Mouse (Mus musculus): ENCODE measurements around the gene Dop1b. TPM values are rescaled to one million over a fixed set of nuclear protein-coding genes. Genes with fewer than 3 reads are reported as not detected.
A peak's percentile ranks its signal among the peaks of the same experiment; 100 is the strongest.

The Dop1b gene
- polyA plus RNA-seq, 1 experiment from 2014 or later, result 17.2 TPM

DNA sequence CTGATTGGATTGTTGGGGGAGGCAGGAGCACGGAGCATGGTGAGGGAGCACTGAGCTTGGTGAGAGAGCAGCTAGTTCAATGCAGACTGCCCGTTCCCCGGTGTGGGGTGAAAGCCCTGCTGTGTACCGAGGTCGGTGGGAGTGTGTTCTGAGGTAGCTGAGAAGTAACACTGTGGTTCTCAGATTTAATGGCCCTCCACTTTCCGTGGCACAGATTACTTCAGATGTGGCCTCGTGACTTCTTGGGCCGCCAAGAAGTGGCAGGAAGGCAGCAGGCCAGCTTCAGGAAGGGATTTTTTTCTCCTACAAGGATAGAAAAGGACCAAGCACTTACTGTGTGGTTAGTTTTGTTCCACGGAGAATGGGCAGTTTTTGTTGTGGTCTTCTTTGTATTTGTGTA lies 17.0 kb downstream of the Dop1b start:
- 73% methylated on average over 9 of the region's 9 CpGs for WGBS

DNA sequence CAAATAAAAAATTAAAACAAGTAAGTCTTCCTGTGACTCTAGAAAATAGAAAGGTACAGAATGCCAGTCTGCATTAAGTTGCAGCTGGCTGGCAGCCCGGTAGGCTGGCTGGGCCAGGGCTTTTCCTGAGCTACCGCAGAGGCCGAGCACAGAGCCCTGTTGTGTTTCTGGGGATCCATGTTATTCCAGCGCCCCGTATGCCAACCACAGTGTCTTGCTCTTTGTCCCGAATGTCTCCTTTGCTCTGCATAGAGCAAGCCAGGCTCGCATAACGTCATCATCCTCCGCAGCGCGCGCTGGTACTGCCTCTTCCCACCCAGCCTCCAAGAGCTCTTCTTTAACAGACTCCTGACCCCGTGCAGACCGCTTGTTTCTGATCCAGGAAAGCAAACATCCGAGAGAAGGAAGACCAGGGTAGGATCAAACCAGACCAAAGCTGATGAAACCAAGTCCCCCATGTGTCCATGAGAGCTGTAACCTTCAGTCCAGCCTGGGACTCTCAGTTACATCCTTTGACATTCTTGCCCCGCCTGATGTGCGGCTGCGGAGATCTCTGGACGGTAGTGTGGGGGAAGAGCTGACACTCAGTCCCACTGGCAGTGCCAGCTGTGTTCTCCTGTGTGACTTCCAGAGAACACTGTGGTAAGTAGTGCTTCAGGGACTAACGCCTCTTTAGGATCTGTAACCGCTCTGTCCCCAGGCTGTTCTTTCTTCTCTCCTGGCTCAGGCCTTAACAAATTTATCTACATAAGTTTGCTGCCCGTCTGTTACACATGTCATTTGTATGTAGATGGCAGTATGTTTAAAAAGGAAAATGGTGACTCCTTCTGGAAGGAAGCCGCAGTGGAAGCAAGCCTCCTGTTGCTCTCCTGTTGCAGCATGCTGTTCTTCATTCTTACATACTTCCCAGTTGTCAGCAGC lies 18.4 kb downstream of the Dop1b start:
- TF ChIP-seq CTCF (IDR thresholded peaks at IDR 0.05; ENCODE audit: low read depth), result no peak
- peaks cover 13% of the 10 kb centered on the region; the same call in 1 of the 2 replicates for H3K36me3 ChIP-seq (ENCODE audit: control insufficient read depth, insufficient read depth)
- no peak overlapping the region for H3K4me3 ChIP-seq (ENCODE audit: low read depth, low read length)
- H3K27ac ChIP-seq (ENCODE audit: low read depth, low read length), result peak overlapping the region; percentile 50; the same call in 1 of the 2 replicates
- H3K9me3 ChIP-seq (ENCODE audit: control insufficient read depth), result no peaks in the 10 kb centered on the region
- no peak overlapping the region for H3K9ac ChIP-seq (ENCODE audit: low read depth, low read length)
- H3K27me3 ChIP-seq (replicated peaks; ENCODE audit: control insufficient read depth, insufficient read depth, low read length), result no peaks in the 10 kb centered on the region
- ATAC-seq, result no peak
- 78% methylated on average over 23 of the region's 23 CpGs for WGBS
- H3K4me2 ChIP-seq (replicated peaks; ENCODE audit: low read depth), result no peak overlapping the region
- H3K4me1 ChIP-seq (replicated peaks; ENCODE audit: control insufficient read depth, insufficient read depth, low read length), result peaks cover 25% of the 10 kb centered on the region; the same call in 1 of the 2 replicates

More for the DNA sequence above, 17.0 kb downstream of the Dop1b start:
- no peak for ATAC-seq
- Histone ChIP-seq H3K27ac (ENCODE audit: low read depth, low read length) (no peak overlapping the region; the same call in 1 of the 2 replicates), H3K27me3 (replicated peaks; ENCODE audit: control insufficient read depth, insufficient read depth, low read length) (no peaks in the 10 kb centered on the region), H3K4me3 (ENCODE audit: low read depth, low read length) (no peak overlapping the region), H3K9ac (ENCODE audit: low read depth, low read length) (no peak overlapping the region), H3K4me1 (replicated peaks; ENCODE audit: control insufficient read depth, insufficient read depth, low read length) (peaks cover 22% of the 10 kb centered on the region; the same call in 1 of the 2 replicates), H3K9me3 (ENCODE audit: control insufficient read depth) (no peaks in the 10 kb centered on the region), H3K36me3 (ENCODE audit: control insufficient read depth, insufficient read depth) (peaks cover 7% of the 10 kb centered on the region; the same call in 1 of the 2 replicates), H3K4me2 (replicated peaks; ENCODE audit: low read depth) (no peak overlapping the region)
- no peak for TF ChIP-seq CTCF (IDR thresholded peaks at IDR 0.05; ENCODE audit: low read depth)

DNA sequence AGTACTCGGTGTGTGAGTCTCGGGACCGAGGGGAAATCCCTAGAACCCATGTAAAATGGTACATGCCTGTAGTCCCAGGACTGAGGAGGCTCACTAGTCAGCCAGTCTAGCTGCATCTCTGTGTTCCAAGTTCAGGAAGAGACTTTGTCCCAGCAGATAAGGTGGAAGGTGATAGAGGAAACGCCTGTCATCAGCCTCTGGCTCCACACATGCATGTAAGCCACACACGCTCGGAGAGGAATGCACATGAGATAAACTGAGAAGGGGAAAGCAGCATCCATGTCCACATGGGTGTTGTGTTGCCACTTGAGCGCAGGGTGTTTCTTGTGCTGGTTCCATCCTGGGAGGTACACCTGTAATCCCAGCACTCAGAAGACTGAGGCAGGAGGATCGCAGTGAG lies 19.6 kb downstream of the Dop1b start:
- TF ChIP-seq CTCF (IDR thresholded peaks at IDR 0.05; ENCODE audit: low read depth), result no peak
- Histone ChIP-seq H3K4me1 (replicated peaks; ENCODE audit: control insufficient read depth, insufficient read depth, low read length) (peaks cover 21% of the 10 kb centered on the region; the same call in 1 of the 2 replicates), H3K27me3 (replicated peaks; ENCODE audit: control insufficient read depth, insufficient read depth, low read length) (no peaks in the 10 kb centered on the region), H3K9me3 (ENCODE audit: control insufficient read depth) (no peaks in the 10 kb centered on the region), H3K4me2 (replicated peaks; ENCODE audit: low read depth) (no peak overlapping the region), H3K4me3 (ENCODE audit: low read depth, low read length) (no peak overlapping the region), H3K27ac (ENCODE audit: low read depth, low read length) (peak overlapping the region; percentile 50), H3K9ac (ENCODE audit: low read depth, low read length) (no peak overlapping the region), H3K36me3 (ENCODE audit: control insufficient read depth, insufficient read depth) (peaks cover 23% of the 10 kb centered on the region; the same call in 1 of the 2 replicates)
- peak; percentile 46 for ATAC-seq
- 59% methylated on average over 8 of the region's 8 CpGs for WGBS

DNA sequence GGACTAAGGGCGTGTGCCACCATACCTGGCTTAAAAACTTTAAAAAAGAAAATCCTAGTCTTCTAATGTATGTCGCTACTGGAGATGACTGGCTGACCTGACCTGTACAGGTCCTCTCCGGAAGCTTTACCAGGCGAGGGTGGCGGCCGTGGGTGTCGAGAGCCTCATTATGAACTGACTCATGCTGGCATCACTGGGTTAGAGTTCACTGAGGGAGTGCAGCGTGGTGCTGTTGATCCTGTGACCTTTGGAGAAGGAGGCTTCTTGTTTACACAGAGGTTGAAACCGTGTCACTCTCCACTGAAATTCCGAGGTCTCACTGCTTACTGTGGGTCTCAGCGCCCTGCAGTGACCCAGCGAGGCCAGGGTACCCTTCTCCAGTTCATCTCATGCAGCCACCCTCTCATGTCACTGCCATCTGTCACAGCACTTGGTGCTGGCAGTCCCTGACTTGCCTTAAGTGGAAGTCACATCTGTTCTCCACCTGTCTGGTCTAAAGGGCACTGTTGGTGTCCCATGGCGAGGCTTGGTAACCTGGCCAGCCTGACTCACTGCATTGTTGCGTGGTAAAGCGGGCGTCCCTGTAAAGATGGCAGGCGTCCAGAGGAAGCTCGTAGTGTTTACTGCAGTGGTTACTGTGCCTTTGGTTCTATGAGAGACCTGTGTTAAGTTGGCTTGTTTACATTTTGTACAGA lies 21.3 kb downstream of the Dop1b start:
- peak; percentile 81 for ATAC-seq
- Histone ChIP-seq H3K27me3 (replicated peaks; ENCODE audit: control insufficient read depth, insufficient read depth, low read length) (no peaks in the 10 kb centered on the region), H3K4me3 (ENCODE audit: low read depth, low read length) (no peak overlapping the region), H3K36me3 (ENCODE audit: control insufficient read depth, insufficient read depth) (peaks cover 18% of the 10 kb centered on the region; the same call in 1 of the 2 replicates), H3K9me3 (ENCODE audit: control insufficient read depth) (no peaks in the 10 kb centered on the region), H3K27ac (ENCODE audit: low read depth, low read length) (peak overlapping the region; percentile 88), H3K4me1 (replicated peaks; ENCODE audit: control insufficient read depth, insufficient read depth, low read length) (peaks cover 21% of the 10 kb centered on the region; the same call in 1 of the 2 replicates), H3K4me2 (replicated peaks; ENCODE audit: low read depth) (no peak overlapping the region), H3K9ac (ENCODE audit: low read depth, low read length) (no peak overlapping the region)
- WGBS, result 46% methylated on average over 18 of the region's 18 CpGs
- TF ChIP-seq CTCF (IDR thresholded peaks at IDR 0.05; ENCODE audit: low read depth), result no peak

GRCm38 (mm10) chr16:93739251-93739650 lies 27.5 kb downstream of the Dop1b start:
- Histone ChIP-seq H3K9me3 (ENCODE audit: control insufficient read depth) (no peaks in the 10 kb centered on the region), H3K9ac (ENCODE audit: low read depth, low read length) (no peak overlapping the region), H3K4me2 (replicated peaks; ENCODE audit: low read depth) (no peak overlapping the region), H3K27ac (ENCODE audit: low read depth, low read length) (no peak overlapping the region), H3K4me1 (replicated peaks; ENCODE audit: control insufficient read depth, insufficient read depth, low read length) (no peaks in the 10 kb centered on the region; the same call in 1 of the 2 replicates), H3K36me3 (ENCODE audit: control insufficient read depth, insufficient read depth) (peaks cover 38% of the 10 kb centered on the region; the same call in 1 of the 2 replicates), H3K27me3 (replicated peaks; ENCODE audit: control insufficient read depth, insufficient read depth, low read length) (no peaks in the 10 kb centered on the region), H3K4me3 (ENCODE audit: low read depth, low read length) (no peak overlapping the region)
- ATAC-seq, result no peak
- TF ChIP-seq CTCF (IDR thresholded peaks at IDR 0.05; ENCODE audit: low read depth), result no peak
- 93% methylated on average over 11 of the region's 11 CpGs for WGBS

- Histone ChIP-seq H3K27ac (ENCODE audit: low read depth, low read length) (no peak overlapping the region), H3K9ac (ENCODE audit: low read depth, low read length) (no peak overlapping the region), H3K36me3 (ENCODE audit: control insufficient read depth, insufficient read depth) (peaks cover 27% of the 10 kb centered on the region; the same call in 1 of the 2 replicates), H3K4me1 (replicated peaks; ENCODE audit: control insufficient read depth, insufficient read depth, low read length) (no peaks in the 10 kb centered on the region; the same call in 1 of the 2 replicates), H3K27me3 (replicated peaks; ENCODE audit: control insufficient read depth, insufficient read depth, low read length) (no peaks in the 10 kb centered on the region), H3K9me3 (ENCODE audit: control insufficient read depth) (no peaks in the 10 kb centered on the region), H3K4me3 (ENCODE audit: low read depth, low read length) (no peak overlapping the region), H3K4me2 (replicated peaks; ENCODE audit: low read depth) (no peak overlapping the region)
- WGBS, result 21% methylated on average over 1 of the region's 1 CpGs
- no peak for TF ChIP-seq CTCF (IDR thresholded peaks at IDR 0.05; ENCODE audit: low read depth)
- no peak for ATAC-seq
Observed at GRCm38 (mm10) chr16:93742903-93743302, 31.2 kb downstream of the Dop1b start.

Measured in intestine, postnatal 0 days (tissue).